Mouse (Mus musculus): Measurements from ENCODE around the gene Nkain1. TPM values are rescaled to one million over a fixed set of nuclear protein-coding genes. Genes with fewer than 3 reads are reported as not detected.

Gene Nkain1
- polyA plus RNA-seq (2017; shearing (Covaris generic)): not detected

- ATAC-seq: no peak
These were observed at the start of gene Nkain1 for GRCm38 (mm10) chr4:130574048-130574413. Gene Nkain1, minus strand, starts transcription at chr4:130574173.

- no peak for ATAC-seq
These were observed 4.8 kb upstream of the Nkain1 start for GRCm38 (mm10) chr4:130578734-130579274.

GRCm38 (mm10) chr4:130577081-130577480 lies 3.1 kb upstream of the Nkain1 start:
- no peak for ATAC-seq

GRCm38 (mm10) chr4:130576247-130576931 lies 2.4 kb upstream of the Nkain1 start:
- ATAC-seq: no peak

GRCm38 (mm10) chr4:130575533-130575932 lies 1.6 kb upstream of the Nkain1 start:
- no peak for ATAC-seq

GRCm38 (mm10) chr4:130574861-130575460 lies 988 bp upstream of the Nkain1 start:
- no peak for ATAC-seq

GRCm38 (mm10) chr4:130573351-130574047 lies 474 bp downstream of the Nkain1 start:
- no peak for ATAC-seq

GRCm38 (mm10) chr4:130573012-130573350 lies 992 bp downstream of the Nkain1 start:
- ATAC-seq: no peak

GRCm38 (mm10) chr4:130572545-130572944 lies 1.4 kb downstream of the Nkain1 start:
- ATAC-seq: no peak

GRCm38 (mm10) chr4:130570941-130571720 lies 2.8 kb downstream of the Nkain1 start:
- ATAC-seq: no peak

- ATAC-seq: no peak
These were observed 5.7 kb downstream of the Nkain1 start for GRCm38 (mm10) chr4:130568043-130568978.

GRCm38 (mm10) chr4:130563820-130564219 lies 10.2 kb downstream of the Nkain1 start:
- ATAC-seq: no peak

- no peak for ATAC-seq
These were observed 10.7 kb downstream of the Nkain1 start for GRCm38 (mm10) chr4:130563260-130563756.

- ATAC-seq: no peak
These were observed 13.2 kb downstream of the Nkain1 start for GRCm38 (mm10) chr4:130560576-130561310.

- no peak for ATAC-seq
These were observed 14.8 kb downstream of the Nkain1 start for GRCm38 (mm10) chr4:130559220-130559619.

GRCm38 (mm10) chr4:130557852-130558251 lies 16.1 kb downstream of the Nkain1 start:
- no peak for ATAC-seq

GRCm38 (mm10) chr4:130556992-130557391 lies 17.0 kb downstream of the Nkain1 start:
- ATAC-seq: no peak

GRCm38 (mm10) chr4:130556224-130556623 lies 17.7 kb downstream of the Nkain1 start:
- no peak for ATAC-seq

GRCm38 (mm10) chr4:130553121-130553448 lies 20.9 kb downstream of the Nkain1 start:
- no peak for ATAC-seq

GRCm38 (mm10) chr4:130552312-130553120 lies 21.5 kb downstream of the Nkain1 start:
- no peak for ATAC-seq

Data from inflammation-experienced regulatory T-cells, adult 6 months (primary cell).